Mouse (Mus musculus) midbrain, postnatal 0 days (tissue): ENCODE results near the gene Adamtsl1. TPM values are rescaled to one million over a fixed set of nuclear protein-coding genes. Genes with fewer than 3 reads are reported as not detected.

Experiments used
- ATAC-seq: fragments of 200-750 bp; cut with Nextera tagmentation; 2 replicates; pipeline ENCODE4 v1.8.0; 2017; ENCODE audit warnings: moderate number of reproducible peaks, mild to moderate bottlenecking, moderate TSS enrichment, moderate library complexity; ENCODE audit not compliant: low FRiP score
- DNase-seq: peaks from one replicate; pipeline ENCODE4 v3.0.0-alpha.2; 2015; ENCODE audit warnings: low spot score
- H3K27ac ChIP-seq: fragments of 300-500 bp; sonication (generic); 2 replicates; pipeline ENCODE4 v1.5.1; 2014; ENCODE audit warnings: low read depth, mild to moderate bottlenecking, low read length, mixed read lengths
- H3K27me3 ChIP-seq: fragments of 300-500 bp; sonication (generic); 2 replicates; pipeline ENCODE4 v1.6.1; 2014; ENCODE audit warnings: low read length, control low read depth, mixed read lengths; ENCODE audit not compliant: insufficient read depth
- H3K36me3 ChIP-seq: fragments of 300-500 bp; sonication (generic); 2 replicates; pipeline ENCODE4 v1.6.1; 2014; ENCODE audit warnings: low read length, control low read depth, mixed read lengths; ENCODE audit not compliant: insufficient read depth
- H3K4me1 ChIP-seq: fragments of 300-500 bp; sonication (generic); 2 replicates; pipeline ENCODE4 v1.6.1; 2014; ENCODE audit warnings: mild to moderate bottlenecking, control low read depth, antibody characterized with exemption, low read length, mixed read lengths; ENCODE audit not compliant: insufficient read depth
- H3K4me2 ChIP-seq: fragments of 300-500 bp; sonication (generic); 2 replicates; pipeline ENCODE4 v1.6.1; 2014; ENCODE audit warnings: low read depth, mild to moderate bottlenecking, low read length, mixed read lengths; ENCODE audit not compliant: poor library complexity, severe bottlenecking
- H3K4me3 ChIP-seq: fragments of 300-500 bp; sonication (generic); 2 replicates; pipeline ENCODE4 v1.5.1; 2014; ENCODE audit warnings: low read depth, mild to moderate bottlenecking, low read length, moderate library complexity
- H3K9ac ChIP-seq: fragments of 300-500 bp; sonication (generic); replicated peaks from 2 replicates; pipeline ENCODE4 v1.6.1; 2014; ENCODE audit warnings: mild to moderate bottlenecking, low read length, moderate library complexity, mixed read lengths; ENCODE audit not compliant: poor library complexity, severe bottlenecking
- H3K9me3 ChIP-seq: fragments of 300-500 bp; sonication (generic); 2 replicates; pipeline ENCODE4 v1.6.1; 2016; ENCODE audit warnings: low read length, control low read depth
- CTCF ChIP-seq: IDR thresholded peaks from 2 replicates; pipeline ENCODE4 v1.5.1; 2016; ENCODE audit warnings: antibody characterized with exemption, mild to moderate bottlenecking
- WGBS: fragments of 180-500 bp; shearing (Covaris S2); extraction: QIAGEN DNeasy Blood & Tissue Kit; methylation state at CpG from one replicate; pipeline ENCODE4 v1.1.7; 2014; 5-methylcytosine and 5-hydroxymethylcytosine counted together
- polyA plus RNA-seq: library from polyadenylated mRNA; unstranded; fragments of >200 nt; fragmentation: Nextera tagmentation; extraction: Ambion mirVana; gene quantifications from 2 replicates; pipeline ENCODE4 v1.2.1, GENCODE M21; 2015
- total RNA-seq: library from RNA; depleted of rRNA; stranded (reverse); fragments of >200 nt; gene quantifications from 2 replicates; pipeline ENCODE4 v1.2.3, GENCODE M21; 2014

The Adamtsl1 gene
- total and polyA plus RNA-seq, 2 experiments from 2014 or later, result 4.9 to 7.3 TPM

DNA sequence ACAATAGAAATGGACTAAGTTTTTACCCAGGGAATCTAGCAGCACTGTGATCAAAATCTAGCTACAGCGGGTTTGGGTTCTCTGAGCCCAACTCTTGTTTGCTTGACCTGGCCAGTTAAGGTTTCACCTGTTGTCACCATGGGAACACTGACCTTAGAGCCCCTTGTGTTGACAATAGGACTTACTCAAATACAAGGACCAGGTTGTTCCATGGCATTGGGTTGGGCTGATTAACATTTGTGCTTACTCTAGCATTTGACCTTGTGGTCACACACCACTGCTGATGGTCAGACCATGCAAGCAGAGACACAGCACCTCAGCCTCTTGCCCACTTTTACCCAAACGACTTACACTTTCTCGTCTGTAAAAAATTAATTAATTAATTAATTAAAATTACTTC is 922.4 kb downstream of the Adamtsl1 start:
- WGBS, result 97% methylated on average over 3 of the region's 3 CpGs
- Histone ChIP-seq H3K36me3 (no peaks in the 10 kb centered on the region), H3K4me3 (no peak overlapping the region), H3K27me3 (no peaks in the 10 kb centered on the region), H3K9ac (no peak overlapping the region), H3K4me2 (no peak overlapping the region), H3K27ac (no peak overlapping the region), H3K4me1 (no peaks in the 10 kb centered on the region), H3K9me3 (no peaks in the 10 kb centered on the region)
- no peak for TF ChIP-seq CTCF
- no peak for DNase-seq
- no peak for ATAC-seq

- 87% methylated on average over 3 of the region's 3 CpGs for WGBS
- Histone ChIP-seq H3K27me3 (no peaks in the 10 kb centered on the region), H3K36me3 (no peaks in the 10 kb centered on the region), H3K9ac (no peak overlapping the region), H3K9me3 (no peaks in the 10 kb centered on the region), H3K4me2 (no peak overlapping the region), H3K4me1 (no peaks in the 10 kb centered on the region), H3K4me3 (no peak overlapping the region), H3K27ac (no peak overlapping the region)
- no peak for TF ChIP-seq CTCF
- DNase-seq, result no peak
- ATAC-seq, result no peak
Measured at GRCm38 (mm10) chr4:86450468-86450867, 936.5 kb downstream of the Adamtsl1 start.

GRCm38 (mm10) chr4:86464808-86465207 is 950.8 kb downstream of the Adamtsl1 start:
- no peak overlapping the region for H3K27ac ChIP-seq
- no peaks in the 10 kb centered on the region for H3K36me3 ChIP-seq
- DNase-seq (no peak), ATAC-seq (no peak)
- H3K9ac ChIP-seq, result no peak overlapping the region
- TF ChIP-seq CTCF, result no peak
- H3K4me3 ChIP-seq, result no peak overlapping the region
- H3K27me3 ChIP-seq, result no peaks in the 10 kb centered on the region
- H3K4me2 ChIP-seq, result no peak overlapping the region
- 92% methylated on average over 5 of the region's 5 CpGs for WGBS
- no peaks in the 10 kb centered on the region for H3K9me3 ChIP-seq
- H3K4me1 ChIP-seq, result no peaks in the 10 kb centered on the region
